Comparison of ENCODE assay signal across 8 mouse cellular contexts in genomic region chr4:99829094-99830073, GRCm38 (mm10). TPM values are rescaled to one million over a fixed set of nuclear protein-coding genes. Genes with fewer than 3 reads are reported as not detected.
DNase-seq lines count a peak whose midpoint lies in the region; ATAC-seq lines count a peak whose summit lies in the region.

Gene Efcab7, plus strand, starts transcription at chr4:99829198.

- DNase-seq in B cell, adult 2 months, result peak; percentile 90
- DNase-seq in brain, adult 2 months (ENCODE audit: low read depth, low spot score), result peak; percentile 96
- peak; percentile 91 for DNase-seq in heart, embryonic 10.5 days (ENCODE audit: low spot score)
- DNase-seq in liver, result peak; percentile 84
- peak; percentile 79 to 89 for DNase-seq in spleen, postnatal 4 days (ENCODE audit: low spot score in 2 of 2)

- peak within 1 kb of the TSS; percentile 73 for H3K4me3 ChIP-seq in heart, embryonic 10.5 days
- peak within 1 kb of the TSS; percentile 85 for H3K4me3 ChIP-seq in kidney, embryonic 15.5 days (replicated peaks)

- H3K36me3 ChIP-seq in heart, embryonic 10.5 days, result 0 out of 2 replicates have a peak, but pooled peaks cover 2% of the 10 kb centered on the region
- 0 out of 2 replicates have a peak, but pooled peaks cover 6% of the 10 kb centered on the region for H3K36me3 ChIP-seq in kidney, embryonic 15.5 days

- H3K9ac ChIP-seq in kidney, embryonic 15.5 days, result peak within 1 kb of the TSS; percentile 73

- H3K4me2 ChIP-seq in kidney, embryonic 15.5 days, result peak within 1 kb of the TSS; percentile 75

- ATAC-seq in erythroblast, adult 5-6 weeks (replicated peaks; ENCODE audit: low FRiP score, poor library complexity, severe bottlenecking), result peak; percentile 97
- peak; percentile 95 for ATAC-seq in kidney, embryonic 15.5 days (replicated peaks; ENCODE audit: low FRiP score)
- peak; percentile 93 for ATAC-seq in monocyte, adult 5-6 weeks (replicated peaks; ENCODE audit: insufficient number of reproducible peaks, low FRiP score, low TSS enrichment, poor library complexity, severe bottlenecking)

- H3K27me3 ChIP-seq in heart, embryonic 10.5 days (ENCODE audit: insufficient read depth, poor library complexity, severe bottlenecking), result no peaks in the 10 kb centered on the region
- H3K27me3 ChIP-seq in kidney, embryonic 15.5 days, result no peaks in the 10 kb centered on the region

- peaks cover 7% of the 10 kb centered on the region for H3K4me1 ChIP-seq in heart, embryonic 10.5 days
- peaks cover 12% of the 10 kb centered on the region for H3K4me1 ChIP-seq in kidney, embryonic 15.5 days

- WGBS in heart, embryonic 10.5 days, result under 1% methylated on average over 48 of the region's 48 CpGs
- under 1% methylated on average over 48 of the region's 48 CpGs for WGBS in kidney, embryonic 15.5 days

- no peaks in the 10 kb centered on the region for H3K9me3 ChIP-seq in heart, embryonic 10.5 days
- H3K9me3 ChIP-seq in kidney, embryonic 15.5 days (replicated peaks), result no peaks in the 10 kb centered on the region

- peak within 1 kb of the TSS; percentile 94 for H3K27ac ChIP-seq in heart, embryonic 10.5 days
- H3K27ac ChIP-seq in kidney, embryonic 15.5 days, result peak within 1 kb of the TSS; percentile 93

RNA-seq across cellular contexts. Expression of gene Efcab7, which starts in this region (rescaled TPM):
- total RNA-seq in erythroblast, adult 5-6 weeks (2015; ENCODE audit: low replicate concordance), result 1.3 and 15.9 TPM in 2 replicates
- total RNA-seq in erythroblast, adult 5-6 weeks (2017; ENCODE audit: low replicate concordance), result 2.1 TPM in 1 of 2 replicates, not detected in the other
- polyA plus RNA-seq in heart, embryonic 10.5 days (2016; fragmentation: Nextera tagmentation; extraction: Ambion mirVana), result 10.2 and 17.8 TPM in 2 replicates
- polyA plus RNA-seq in kidney, embryonic 15.5 days (2015; fragmentation: Nextera tagmentation; extraction: Ambion mirVana), result 21.3 and 24.1 TPM in 2 replicates
- total RNA-seq in monocyte, adult 5-6 weeks (2017), result 1.6 to 5.9 TPM (median 3.9 TPM) in 3 replicates

Comparison
In these comparisons a context has a peak if more than half of its experiments do, and no peak if none do; other contexts are left out.
1. Peak in every context shown above with its lines: DNase-seq, ATAC-seq, H3K4me3 ChIP-seq and H3K27ac ChIP-seq.